Mouse (Mus musculus): ENCODE data around the gene Smurf2. TPM values are rescaled to one million over a fixed set of nuclear protein-coding genes. Genes with fewer than 3 reads are reported as not detected.
A peak's percentile ranks its signal among the peaks of the same experiment; 100 is the strongest.

Smurf2 gene
- total RNA-seq, 4 experiments from 2014 or later: 26.1 to 32.9 (median 28.6) TPM

GRCm38 (mm10) chr11:106907253-106907652 is 13.3 kb downstream of the Smurf2 start:
- DNase-seq (ENCODE audit: low spot score in 2 of 2): no peak

GRCm38 (mm10) chr11:106905707-106906106 is 14.8 kb downstream of the Smurf2 start:
- no peak for DNase-seq (ENCODE audit: low spot score in 2 of 2)

GRCm38 (mm10) chr11:106899804-106900203 is 20.7 kb downstream of the Smurf2 start:
- no peak for DNase-seq (ENCODE audit: low spot score in 2 of 2)

DNA sequence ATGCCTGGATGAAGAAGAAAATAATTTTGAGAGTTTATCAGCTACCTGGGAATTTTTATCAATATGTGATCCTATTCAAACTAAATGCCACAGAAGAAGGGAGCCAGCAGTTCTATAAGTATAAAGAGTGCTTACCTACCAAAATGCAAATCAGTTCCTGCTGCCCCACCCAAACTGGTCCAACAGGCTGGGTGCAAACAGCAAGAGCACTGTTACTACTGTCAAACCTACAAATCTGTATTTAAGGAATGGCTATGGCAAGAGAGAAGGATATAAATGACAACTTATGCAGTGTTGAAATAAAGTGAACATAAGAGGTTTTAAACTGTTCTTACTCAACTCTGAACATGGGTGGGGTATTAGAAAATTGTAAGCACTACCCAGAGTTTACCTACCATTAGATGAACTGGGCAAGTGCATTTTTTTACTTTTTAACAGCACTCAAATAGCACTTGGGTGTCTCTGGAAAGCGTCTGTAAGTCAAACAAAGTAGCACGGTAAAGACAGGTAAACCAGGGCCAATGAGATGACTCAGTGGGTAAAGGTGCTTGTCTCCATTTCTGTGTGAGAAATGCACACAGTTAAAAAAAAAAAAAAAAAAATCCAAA is 23.9 kb downstream of the Smurf2 start:
- DNase-seq (ENCODE audit: low spot score in 2 of 2): no peak

- DNase-seq (ENCODE audit: low spot score in 2 of 2): no peak
Observed at GRCm38 (mm10) chr11:106883656-106884055, 36.9 kb downstream of the Smurf2 start.

- DNase-seq (ENCODE audit: low spot score in 2 of 2): no peak
Observed at GRCm38 (mm10) chr11:106872650-106873049, 47.9 kb downstream of the Smurf2 start.

DNA sequence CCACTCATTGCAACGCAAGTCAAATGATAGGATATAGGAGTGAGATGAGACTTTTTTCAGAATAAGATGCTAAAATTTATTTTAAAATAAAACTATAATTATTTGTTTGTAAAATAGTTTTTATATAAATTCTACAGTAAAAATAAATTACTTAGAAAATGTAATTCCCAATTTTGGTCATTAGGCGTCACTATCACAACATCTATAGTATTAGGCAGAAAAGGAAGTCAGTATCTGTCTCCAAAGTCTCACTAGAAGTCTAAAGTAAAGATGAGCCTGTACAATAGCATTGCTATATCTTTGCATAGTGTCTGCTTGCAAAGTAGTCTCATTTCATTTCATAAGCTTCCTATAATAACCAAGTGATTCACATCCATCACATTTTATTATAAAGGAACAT is 69.1 kb downstream of the Smurf2 start:
- DNase-seq (ENCODE audit: low spot score in 2 of 2): no peak

DNA sequence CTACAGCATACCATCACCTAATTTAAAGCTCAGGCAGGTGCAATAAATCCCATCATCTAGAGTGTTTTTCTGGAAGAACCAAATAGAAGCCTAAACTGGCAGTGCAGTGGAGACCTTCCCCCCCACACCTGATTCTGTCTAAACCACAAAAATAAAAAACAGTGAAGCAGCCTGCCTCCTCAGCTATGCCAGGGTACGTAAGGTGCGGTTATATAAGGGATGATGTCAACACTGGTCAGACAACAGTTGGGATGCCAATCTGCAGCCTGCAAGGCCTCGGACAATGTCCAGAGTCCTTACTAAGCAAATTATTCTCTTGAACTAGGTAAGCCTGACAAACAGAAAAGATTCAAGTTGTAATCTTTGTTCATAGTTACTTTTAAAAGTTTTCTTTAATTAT is 78.5 kb downstream of the Smurf2 start:
- no peak for DNase-seq (ENCODE audit: low spot score in 2 of 2)

GRCm38 (mm10) chr11:106828079-106828478 is 92.4 kb downstream of the Smurf2 start:
- no peak for DNase-seq (ENCODE audit: low spot score in 2 of 2)

- DNase-seq (ENCODE audit: low spot score in 2 of 2): no peak
Observed at GRCm38 (mm10) chr11:106824403-106824802, 96.1 kb downstream of the Smurf2 start.

DNA sequence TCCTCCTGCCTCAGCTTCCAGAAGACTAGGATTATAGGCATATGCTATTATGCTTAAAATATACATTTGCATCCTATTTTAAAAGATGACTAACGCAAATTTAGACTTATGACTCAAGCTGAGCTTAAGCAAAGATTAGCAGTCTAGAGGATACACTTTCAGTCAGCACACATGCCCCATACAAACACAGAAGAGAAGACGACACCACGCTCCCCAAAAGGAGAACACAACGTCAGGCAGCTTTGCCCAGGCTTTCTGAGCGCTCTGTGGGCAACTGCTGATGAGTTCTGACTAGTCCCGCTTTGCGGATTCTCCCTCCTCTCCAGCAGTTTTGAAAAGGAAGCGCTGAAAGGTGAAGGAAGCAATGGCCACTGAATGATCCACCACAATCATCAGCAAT is 96.8 kb downstream of the Smurf2 start:
- no peak for DNase-seq (ENCODE audit: low spot score in 2 of 2)

DNA sequence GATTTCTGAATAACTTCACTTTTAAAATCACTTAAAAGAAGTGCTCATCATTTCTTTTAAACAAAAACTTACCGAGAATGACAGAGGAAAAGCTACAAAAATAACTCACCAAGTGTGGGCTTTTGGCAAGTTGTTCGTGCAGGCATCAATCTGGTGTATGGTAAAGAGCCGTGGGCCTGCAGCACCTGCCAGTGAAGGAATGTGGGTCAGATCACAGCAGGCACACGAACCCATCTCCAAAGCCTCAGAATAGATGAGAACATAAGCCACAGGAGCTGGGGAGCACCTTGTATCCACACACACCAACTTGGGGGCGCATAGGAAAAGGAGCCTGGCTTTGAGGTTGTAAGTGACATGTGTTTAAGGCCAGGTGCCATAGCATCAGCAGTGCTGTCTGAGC is 97.6 kb downstream of the Smurf2 start:
- peak; percentile 51 to 59 for DNase-seq (ENCODE audit: low spot score in 2 of 2)

DNA sequence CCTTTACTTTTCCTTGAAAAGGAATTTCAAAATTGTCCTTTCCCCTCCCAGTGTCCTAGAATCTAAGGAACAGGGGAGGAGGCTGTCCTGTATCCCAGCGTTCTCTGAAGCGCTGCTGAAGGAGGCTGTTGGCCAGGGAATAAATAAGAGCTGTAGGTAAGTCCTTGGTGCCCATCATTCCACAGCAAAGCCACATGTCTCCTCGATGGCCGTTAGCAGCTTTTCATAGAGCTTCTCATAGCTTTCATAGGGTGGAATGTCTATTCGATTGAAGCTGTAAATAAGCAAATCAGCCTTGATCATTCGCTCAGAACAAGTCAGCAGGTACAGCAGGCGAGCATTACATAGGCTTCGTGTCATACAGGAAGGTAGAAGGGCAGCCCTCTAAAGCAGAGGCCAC is 98.0 kb downstream of the Smurf2 start:
- no peak for DNase-seq (ENCODE audit: low spot score in 2 of 2)

GRCm38 (mm10) chr11:106821397-106821796 is 99.1 kb downstream of the Smurf2 start:
- no peak for DNase-seq (ENCODE audit: low spot score in 2 of 2)

GRCm38 (mm10) chr11:106820972-106821371 is 99.5 kb downstream of the Smurf2 start:
- DNase-seq (ENCODE audit: low spot score in 2 of 2): no peak

- DNase-seq (ENCODE audit: low spot score in 2 of 2): no peak
Observed at GRCm38 (mm10) chr11:106820252-106820651, 100.3 kb downstream of the Smurf2 start.

- DNase-seq (ENCODE audit: low spot score in 2 of 2): no peak
Observed at GRCm38 (mm10) chr11:106819595-106819994, 100.9 kb downstream of the Smurf2 start.

DNA sequence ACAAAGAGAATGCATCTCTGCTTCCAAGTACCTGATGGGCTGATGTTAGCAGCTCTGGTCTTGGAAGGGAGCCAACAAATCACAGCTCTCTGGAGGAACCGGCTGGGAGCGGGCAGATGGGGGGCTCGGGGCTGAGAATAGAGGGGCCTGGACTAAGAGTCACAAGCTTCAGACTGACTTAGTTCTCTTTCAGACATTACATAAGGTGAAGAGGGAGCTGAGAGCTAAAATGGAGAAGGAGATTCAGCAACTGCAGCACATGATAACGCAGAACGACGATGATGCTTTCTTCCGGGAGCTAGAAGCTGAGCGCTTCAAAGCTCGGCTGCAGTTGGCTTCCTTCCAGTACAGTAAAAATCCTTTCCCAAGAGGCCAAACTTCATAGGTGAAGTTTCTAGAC is 102.2 kb downstream of the Smurf2 start:
- DNase-seq (ENCODE audit: low spot score in 2 of 2): no peak

- no peak for DNase-seq (ENCODE audit: low spot score in 2 of 2)
Observed at GRCm38 (mm10) chr11:106817808-106818207, 102.7 kb downstream of the Smurf2 start.

DNA sequence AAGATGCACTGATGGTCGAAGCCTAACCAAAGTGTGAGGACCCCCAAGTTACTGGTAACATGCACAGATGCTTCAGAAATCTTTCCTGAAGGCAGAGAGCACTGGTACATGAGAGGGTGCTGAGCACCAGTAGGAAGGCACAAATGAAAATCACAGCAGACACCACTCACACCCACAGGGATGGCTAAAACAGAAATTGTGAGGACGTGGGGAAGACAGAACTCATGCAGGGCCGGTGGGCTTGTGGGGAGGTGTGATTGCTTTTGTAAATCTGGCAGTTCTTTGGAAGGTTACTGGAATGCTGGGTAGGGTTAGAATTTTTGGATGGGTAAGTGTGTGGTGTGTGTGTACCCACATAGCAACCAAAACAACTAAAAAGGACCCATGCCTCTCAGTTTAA is 103.4 kb downstream of the Smurf2 start:
- no peak for DNase-seq (ENCODE audit: low spot score in 2 of 2)

- DNase-seq (ENCODE audit: low spot score in 2 of 2): no peak
Observed at GRCm38 (mm10) chr11:106816316-106816715, 104.2 kb downstream of the Smurf2 start.

DNA sequence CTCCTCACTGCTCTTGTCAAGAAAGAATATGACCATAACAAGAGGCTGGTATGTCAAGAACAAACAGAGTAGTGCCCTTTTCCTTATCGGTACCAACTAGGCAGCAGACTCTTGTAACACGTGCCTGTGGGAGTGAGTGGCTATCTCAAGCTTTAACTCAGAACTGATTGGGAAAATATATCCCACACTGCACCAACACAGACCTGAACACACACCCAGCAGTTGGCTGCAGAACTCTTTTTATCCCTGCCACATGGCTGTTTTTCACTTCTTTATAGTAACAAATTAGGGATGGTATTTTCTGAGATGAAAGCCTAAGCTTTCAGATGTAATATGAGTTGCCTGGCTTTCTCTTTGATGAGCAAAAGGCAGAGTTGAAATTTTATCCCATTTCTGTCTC is 104.8 kb downstream of the Smurf2 start:
- no peak for DNase-seq (ENCODE audit: low spot score in 2 of 2)

DNA sequence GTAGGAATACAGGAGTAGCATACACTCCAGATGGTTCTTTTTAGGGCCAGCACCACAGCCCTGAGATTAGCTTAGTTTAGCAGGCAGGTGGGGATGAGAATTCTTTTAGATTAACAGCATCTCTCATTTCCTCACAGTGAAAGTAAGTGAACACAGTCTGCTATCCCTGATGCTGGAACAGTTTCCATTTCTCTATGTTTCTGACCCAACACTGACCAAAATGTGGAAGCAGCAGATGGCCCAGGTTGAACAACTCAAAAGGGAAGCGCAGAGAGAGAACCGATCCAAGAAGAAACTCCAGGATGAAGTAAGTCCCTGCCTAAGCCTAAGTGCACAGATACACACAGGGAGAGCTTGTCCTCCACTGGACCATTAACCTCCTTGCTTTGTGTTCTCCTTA is 105.2 kb downstream of the Smurf2 start:
- DNase-seq (ENCODE audit: low spot score in 2 of 2): no peak

Measured in layer of hippocampus, adult 8-10 months (tissue).